Mouse (Mus musculus) layer of hippocampus, adult 9-11 months (tissue): ENCODE results near the gene Arhgap18.
A peak's percentile ranks its signal among the peaks of the same experiment; 100 is the strongest.

ENCODE experiments used
- DNase-seq: peaks from one replicate; pipeline ENCODE4 v3.0.0; 2022

Gene Arhgap18

GRCm38 (mm10) chr10:26752929-26753567, at the start of gene Arhgap18:
Arhgap18 (plus strand) TSS chr10:26753421.
- DNase-seq = no peak

- DNase-seq = no peak
These were observed 42.7 kb upstream of the Arhgap18 start for GRCm38 (mm10) chr10:26710458-26711011.

DNA sequence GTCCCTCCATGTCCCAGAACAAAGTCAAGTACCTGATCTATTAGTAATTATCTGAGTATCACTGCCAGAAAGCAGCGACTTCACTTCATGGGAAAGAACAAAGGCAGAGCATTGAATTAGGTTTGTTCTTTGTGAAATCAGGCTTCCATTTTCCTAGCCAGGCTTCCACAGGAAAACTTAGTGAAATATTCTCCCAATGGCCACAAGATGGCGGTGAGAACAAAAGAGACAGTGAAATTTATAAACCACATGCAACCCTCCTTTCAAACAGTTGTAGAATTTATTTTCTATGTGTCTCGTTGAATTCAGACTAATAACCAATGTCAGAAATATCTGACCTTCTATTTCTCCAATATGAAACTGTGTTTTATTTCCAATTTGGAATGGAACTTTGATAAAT, 42.2 kb upstream of the Arhgap18 start:
- DNase-seq = peak; percentile 18

DNA sequence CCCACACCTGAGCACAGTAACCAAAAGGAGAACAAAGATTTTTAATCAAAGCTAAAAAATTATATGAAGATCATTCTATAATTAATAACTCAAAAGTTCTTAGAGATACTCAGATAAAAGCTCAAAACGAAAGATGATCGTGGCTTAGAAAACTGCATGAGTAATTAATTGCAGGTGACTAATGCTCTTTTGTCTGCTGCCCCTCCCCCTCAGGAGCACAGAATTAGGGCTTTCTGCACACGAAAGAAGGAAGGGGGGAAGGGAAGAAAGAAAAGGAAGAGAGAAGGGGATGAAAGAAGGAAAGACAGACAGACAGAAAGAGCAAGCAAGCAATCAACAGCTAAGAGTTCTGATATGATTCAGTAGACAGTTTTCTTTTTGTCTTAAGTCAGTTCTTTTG, 39.2 kb upstream of the Arhgap18 start:
- DNase-seq = no peak

DNA sequence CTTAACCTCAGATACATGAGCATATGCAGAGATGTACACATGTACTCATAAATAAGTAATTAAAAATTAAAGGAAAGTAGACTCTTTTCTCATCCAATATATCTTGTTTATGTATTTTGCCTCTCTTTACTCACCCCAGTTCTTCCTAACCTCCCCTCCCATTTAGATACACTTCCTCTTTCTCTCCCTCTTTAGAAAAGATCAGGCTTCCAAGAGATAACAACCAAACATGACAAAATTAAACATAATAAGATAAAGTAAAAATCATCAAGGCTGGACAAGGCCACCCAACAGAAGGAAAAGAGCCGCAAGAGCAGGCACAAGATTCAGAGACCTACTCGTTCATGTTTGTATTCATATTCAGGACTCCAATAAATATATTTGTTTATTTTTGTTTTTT, 28.5 kb upstream of the Arhgap18 start:
- no peak for DNase-seq

- no peak for DNase-seq
These were observed 28.0 kb upstream of the Arhgap18 start for GRCm38 (mm10) chr10:26725255-26725654.

GRCm38 (mm10) chr10:26750827-26751226, 2.4 kb upstream of the Arhgap18 start:
- DNase-seq = no peak

GRCm38 (mm10) chr10:26752064-26752928, 925 bp upstream of the Arhgap18 start:
- peak; percentile 55 for DNase-seq

DNA sequence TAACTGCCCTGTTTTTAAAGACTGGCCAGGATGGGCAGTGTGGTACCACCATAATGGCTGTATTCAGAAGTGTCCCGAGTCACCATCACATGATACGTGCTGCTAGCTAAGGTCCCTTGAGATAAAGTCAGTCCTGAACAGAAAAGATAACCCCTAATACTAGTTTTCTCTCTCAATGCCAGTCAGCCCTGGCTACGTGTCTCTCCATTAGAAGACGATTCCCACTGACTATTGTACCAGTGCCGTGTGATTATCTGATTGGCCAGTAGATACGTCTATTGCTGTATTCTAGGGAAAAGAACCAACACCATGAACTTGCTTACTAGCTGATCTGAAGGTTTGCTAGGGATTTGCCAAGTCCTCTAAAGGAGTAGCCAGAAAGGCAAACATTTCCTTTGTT, 785 bp downstream of the Arhgap18 start:
- no peak for DNase-seq

- DNase-seq = no peak
These were observed 4.0 kb downstream of the Arhgap18 start for GRCm38 (mm10) chr10:26757231-26757630.

DNA sequence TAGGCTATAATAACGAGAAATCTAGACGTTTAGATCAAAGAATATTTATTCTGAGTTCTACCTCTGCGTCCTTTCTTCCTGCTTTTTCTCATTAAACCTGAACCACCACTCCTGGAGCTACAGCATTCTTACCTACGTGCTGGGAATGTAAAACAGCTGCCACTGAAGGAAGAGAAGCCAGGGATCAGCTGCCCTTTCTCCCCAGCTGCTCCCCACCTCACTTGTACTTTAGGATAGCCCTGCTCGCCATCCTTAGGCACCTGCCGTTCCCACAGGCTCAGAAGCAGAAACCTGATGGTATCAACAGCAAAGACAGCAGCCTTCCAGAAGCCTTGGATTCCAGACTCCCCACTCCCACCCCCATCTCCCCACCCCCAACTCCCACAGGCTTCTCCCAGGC, 6.2 kb downstream of the Arhgap18 start:
- DNase-seq = no peak

DNA sequence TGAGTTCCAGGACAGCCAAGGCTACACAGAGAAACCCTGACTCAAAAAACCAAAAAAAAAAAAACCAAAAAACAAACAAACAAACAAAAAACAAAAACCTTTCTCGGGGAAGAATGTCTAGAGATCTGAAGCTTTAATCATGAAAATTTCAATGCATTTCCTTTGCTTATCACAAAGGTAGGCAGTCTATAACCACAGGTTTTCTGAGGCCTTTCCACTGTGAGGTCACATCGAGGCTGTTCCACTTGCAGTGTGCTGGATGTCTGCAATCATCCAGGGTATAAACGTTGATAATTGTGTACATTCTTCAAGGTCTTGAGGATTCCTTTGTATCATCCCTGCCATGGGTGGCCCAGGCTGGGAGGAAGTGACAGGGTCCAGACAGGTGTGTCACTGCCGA, 7.9 kb downstream of the Arhgap18 start:
- no peak for DNase-seq

- no peak for DNase-seq
These were observed 9.0 kb downstream of the Arhgap18 start for GRCm38 (mm10) chr10:26761991-26762903.

GRCm38 (mm10) chr10:26767196-26767595, 14.0 kb downstream of the Arhgap18 start:
- DNase-seq = no peak

DNA sequence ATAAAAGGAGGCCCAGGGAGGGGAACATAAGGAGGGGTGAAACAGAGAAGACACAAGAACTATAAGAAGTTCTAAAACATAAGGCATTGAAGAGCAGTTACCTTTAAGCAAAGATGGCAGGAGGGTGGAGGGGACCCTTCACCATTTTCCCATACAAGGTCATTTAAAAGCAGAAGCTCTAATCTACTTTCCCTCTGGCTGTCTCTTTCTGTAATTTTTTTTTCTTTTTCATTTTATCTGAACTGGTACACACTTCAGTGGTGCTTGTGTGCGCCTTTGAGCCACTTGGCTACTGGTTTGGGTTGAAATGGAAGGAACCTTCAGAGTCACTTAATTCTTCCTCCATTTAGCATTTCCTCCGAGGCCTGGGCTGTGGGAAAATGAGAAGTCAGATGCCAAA, 15.7 kb downstream of the Arhgap18 start:
- DNase-seq = no peak

DNA sequence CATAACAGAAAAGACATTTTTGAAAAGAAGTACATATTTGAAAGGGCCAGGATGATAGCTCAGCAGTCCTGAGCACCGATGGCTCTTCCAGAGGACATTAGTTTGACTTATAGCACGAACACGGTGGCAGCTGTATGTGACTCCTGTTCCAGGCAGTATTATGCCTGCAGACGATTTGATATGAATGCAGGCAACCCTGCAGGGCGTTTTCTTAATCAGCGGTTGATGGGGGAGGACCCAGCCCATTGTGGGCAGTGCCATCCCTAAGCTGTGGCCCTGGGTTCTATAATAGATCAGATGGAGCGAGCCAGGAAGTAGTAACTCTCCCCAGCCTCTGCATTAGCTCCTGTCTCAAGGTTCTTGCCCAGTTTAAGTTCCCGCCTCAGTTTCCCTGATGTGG, 16.8 kb downstream of the Arhgap18 start:
- no peak for DNase-seq

DNA sequence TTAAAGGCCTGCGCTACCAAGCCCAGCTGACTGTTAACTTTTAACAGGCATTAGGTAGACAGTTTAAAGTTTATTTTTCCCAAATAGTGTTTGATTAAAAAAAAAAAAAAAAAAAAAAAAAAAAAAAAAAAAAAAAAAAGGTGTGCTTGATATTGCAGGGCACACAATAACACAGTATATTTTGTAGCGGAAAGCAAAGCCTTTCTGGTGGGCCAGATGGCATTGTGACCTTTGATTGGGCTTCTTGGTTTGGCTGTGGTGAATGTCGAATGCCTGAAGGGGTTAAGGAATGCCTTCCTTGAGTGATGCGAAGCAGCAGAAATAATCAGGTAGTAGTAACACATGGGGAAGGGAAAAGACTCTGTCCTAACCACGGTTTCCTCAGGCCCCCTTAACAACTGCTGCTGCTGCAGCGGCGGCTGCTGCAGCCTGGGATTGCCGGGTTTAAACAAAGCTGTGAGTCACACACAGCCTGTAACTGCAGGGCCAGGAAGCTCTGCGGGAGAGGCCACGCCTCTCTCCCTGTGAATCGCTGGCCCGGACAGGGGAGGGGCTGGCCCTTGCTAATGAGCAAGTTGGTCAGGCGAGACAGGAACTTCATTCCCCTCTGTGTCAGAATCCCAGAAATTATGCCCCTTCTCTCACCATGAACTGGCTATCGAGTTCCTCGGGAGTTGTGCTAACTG, 18.9 kb downstream of the Arhgap18 start:
- peak; percentile 69 for DNase-seq

DNA sequence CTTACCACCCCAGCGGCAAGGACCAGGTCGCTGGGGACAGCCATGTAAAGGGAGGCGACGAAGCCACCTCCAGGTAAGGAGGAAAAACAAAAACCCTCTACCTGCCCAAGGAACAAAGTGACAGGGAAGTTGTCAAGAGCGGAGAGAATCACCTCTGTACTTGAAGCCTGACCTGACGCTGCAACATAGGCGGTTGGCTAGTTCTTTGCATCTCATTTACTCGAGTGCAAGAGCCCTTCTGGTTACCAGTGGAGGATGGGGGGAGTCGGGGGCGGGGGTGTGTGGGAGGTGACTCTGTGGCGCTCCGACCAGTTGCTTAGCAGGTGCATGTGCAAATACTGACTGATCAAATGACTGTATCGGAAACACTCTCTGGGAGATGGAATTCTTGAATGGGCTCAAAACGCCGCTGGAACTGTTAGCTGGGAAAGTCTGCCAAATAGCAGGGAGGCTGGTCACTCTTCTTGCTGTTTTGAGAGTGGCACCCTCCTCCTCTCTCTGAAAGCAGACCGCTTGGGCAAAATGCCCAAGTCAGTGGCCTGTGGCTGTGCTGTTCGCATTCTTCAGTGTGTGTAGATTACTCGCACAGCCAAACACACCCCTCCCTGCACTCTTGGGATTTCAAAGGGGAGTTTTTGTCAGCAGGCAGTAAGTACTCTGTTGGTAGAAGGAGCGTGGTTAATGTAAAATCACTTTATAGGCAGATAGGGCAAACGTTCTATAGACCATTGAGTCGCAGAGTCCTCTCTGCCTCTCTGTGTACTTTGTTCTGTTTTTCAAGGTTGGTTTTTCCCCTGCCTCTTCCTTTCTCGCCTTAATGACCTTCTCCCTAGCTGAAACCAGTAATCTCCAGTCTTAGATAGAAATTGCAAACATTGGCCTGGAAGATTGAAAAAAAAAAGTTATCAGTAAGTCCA, 19.7 kb downstream of the Arhgap18 start:
- peak; percentile 46 for DNase-seq

DNA sequence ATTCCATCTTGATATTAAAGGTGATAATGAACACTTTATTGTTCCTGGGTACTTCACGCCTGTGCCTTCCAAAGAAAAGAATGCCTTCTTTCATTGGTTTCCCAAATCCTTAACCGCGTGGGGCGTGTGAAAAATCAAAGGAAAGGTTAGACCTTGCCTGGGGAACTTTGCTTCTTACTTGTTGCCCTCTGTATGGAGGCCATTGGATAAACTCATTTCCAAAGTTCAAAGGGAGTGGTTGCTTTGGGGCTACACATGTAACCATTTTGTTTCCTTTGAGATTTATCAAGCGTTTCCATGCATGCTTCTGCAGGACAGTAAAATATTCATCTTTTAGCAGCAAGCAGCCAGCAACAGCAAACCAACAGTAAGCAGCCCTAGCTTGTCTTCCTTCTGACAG, 20.3 kb downstream of the Arhgap18 start:
- DNase-seq = no peak

DNA sequence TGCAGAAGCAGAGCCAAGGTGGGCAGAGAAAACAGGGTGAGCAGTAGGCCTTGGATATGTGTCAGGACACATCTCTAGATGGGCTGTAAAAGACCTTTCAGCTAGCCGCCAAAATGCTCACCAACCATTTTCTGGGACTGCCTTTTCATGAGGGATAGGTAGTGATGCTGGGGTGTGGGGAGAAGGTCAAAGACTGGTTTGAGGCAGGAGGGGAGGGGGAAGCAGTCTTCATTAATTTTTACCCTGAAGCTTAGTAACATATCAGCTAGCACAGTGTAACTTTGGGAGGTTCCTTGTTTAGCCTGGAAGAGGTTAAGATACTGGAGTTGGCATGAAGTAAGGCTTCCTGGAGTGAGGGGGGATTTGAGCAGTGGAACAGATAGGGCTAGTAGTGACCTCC, 21.0 kb downstream of the Arhgap18 start:
- DNase-seq = no peak

DNA sequence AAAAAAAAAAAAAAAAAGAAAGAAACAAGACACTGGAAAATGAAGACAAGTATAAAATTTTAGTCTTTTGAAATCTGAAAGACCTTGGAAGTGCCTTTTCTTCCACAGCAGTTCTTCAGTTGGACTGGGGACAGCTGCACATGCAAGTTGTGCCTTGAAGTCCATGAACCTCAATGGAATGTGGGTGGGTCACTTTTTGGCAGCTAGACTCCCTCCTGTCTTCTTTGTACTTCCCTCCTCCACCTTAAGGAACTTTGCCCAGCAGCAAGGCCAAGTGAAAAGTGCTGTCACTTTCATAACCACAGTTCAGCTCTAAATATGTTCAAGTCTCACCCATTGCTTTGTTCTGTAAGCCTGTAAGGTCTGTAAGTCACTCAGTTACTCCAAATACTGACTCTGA, 23.2 kb downstream of the Arhgap18 start:
- no peak for DNase-seq
